Comparison of ENCODE assay signal across 10 mouse cellular contexts in the genomic region with DNA sequence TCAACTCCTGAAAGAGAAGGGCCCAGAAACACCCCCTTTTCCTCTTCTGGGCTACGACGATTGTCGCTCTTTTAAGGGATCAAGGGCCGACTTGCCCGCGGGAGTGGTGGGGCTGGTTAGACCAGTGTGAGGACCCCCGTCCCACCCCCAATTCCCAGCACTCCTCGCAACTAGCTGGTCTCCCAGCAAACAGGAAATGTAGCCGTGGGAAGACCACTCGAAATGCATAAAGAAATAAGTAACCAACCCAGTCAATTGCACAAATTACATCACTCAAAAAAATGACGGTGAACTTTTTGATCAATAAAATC. TPM values are rescaled to one million over a fixed set of nuclear protein-coding genes. Genes with fewer than 3 reads are reported as not detected.
A peak's percentile ranks its signal among the peaks of the same experiment; 100 is the strongest.
DNase-seq lines count a peak whose midpoint lies in the region; ATAC-seq and TF ChIP-seq lines count a peak whose summit lies in the region.
"Had no signal": no experiment of that assay in that cellular context is flagged by ENCODE, and none has a peak within 500 bp of the region (broad histone marks: within the 10 kb centered on the region; RNA-seq: fewer than 3 reads in every experiment).

No protein-coding gene starts in this region.

- under 1% methylated on average over 11 of the region's 11 CpGs for WGBS in heart, embryonic 14.5 days
- WGBS in neural tube, embryonic 11.5 days = 0% methylated on average over 11 of the region's 11 CpGs
- under 1% methylated on average over 11 of the region's 11 CpGs for WGBS in limb, embryonic 14.5 days

- H3K27ac ChIP-seq in heart, embryonic 14.5 days (replicated peaks in 1 of 2; ENCODE audit: control insufficient read depth in 1 of 2, insufficient read depth in 1 of 2, low read depth in 2 of 2, low read length in 2 of 2) = no peak overlapping the region
- H3K27ac ChIP-seq in neural tube, embryonic 11.5 days (ENCODE audit: low read depth, low read length) = no peak overlapping the region
- H3K27ac ChIP-seq in limb, embryonic 14.5 days (replicated peaks; ENCODE audit: low read depth, low read length) = no peak overlapping the region
- H3K27ac ChIP-seq: layer of hippocampus, adult 2 months had no signal

- ATAC-seq in heart, embryonic 14.5 days (ENCODE audit: insufficient number of reproducible peaks, insufficient read depth, low FRiP score, low read depth) = no peak
- ATAC-seq in neural tube, embryonic 11.5 days (ENCODE audit: insufficient read depth, low FRiP score, low TSS enrichment) = peak; percentile 24
- no peak for ATAC-seq in limb, embryonic 14.5 days (ENCODE audit: low FRiP score, low read depth)

- TF ChIP-seq POLR2A in limb, embryonic 14.5 days (IDR thresholded peaks at IDR 0.05; ENCODE audit: borderline replicate concordance, extremely low read depth, insufficient read depth, insufficient read length) = no peak

- H3K4me1 ChIP-seq in heart, embryonic 14.5 days (ENCODE audit: control insufficient read depth in 2 of 2, insufficient read depth in 2 of 2, low read length in 2 of 2) = peaks cover 6 to 7% of the 10 kb centered on the region in 2 experiments
- H3K4me1 ChIP-seq in neural tube, embryonic 11.5 days (ENCODE audit: control insufficient read depth, insufficient read depth, low read length) = peaks cover 3% of the 10 kb centered on the region; the same call in 1 of the 2 replicates
- 0 out of 2 replicates have a peak, but pooled peaks cover 6% of the 10 kb centered on the region for H3K4me1 ChIP-seq in limb, embryonic 14.5 days (ENCODE audit: control insufficient read depth, insufficient read depth, low read length)

- no peak for DNase-seq in heart, postnatal 25 days (ENCODE audit: low spot score)
- DNase-seq in neural tube, embryonic 11.5 days (ENCODE audit: low spot score) = no peak
- no peak for DNase-seq in neural tube, embryonic 10.5 days (ENCODE audit: extremely low spot score, low spot score)
- no peak for DNase-seq in limb, embryonic 14.5 days (ENCODE audit: low spot score)
- no peak for DNase-seq in cerebellum, adult 18-20 months
- DNase-seq in yolk sac, embryonic 10.5 days (ENCODE audit: low spot score) = no peak
- no peak for DNase-seq in testis, postnatal 14 days (ENCODE audit: low spot score)
- DNase-seq: B cell, adult 2 months had no signal

- H3K9me3 ChIP-seq in heart, embryonic 14.5 days (ENCODE audit: control insufficient read depth, low read length) = no peaks in the 10 kb centered on the region
- H3K9me3 ChIP-seq in neural tube, embryonic 11.5 days (ENCODE audit: control insufficient read depth, low read length) = no peaks in the 10 kb centered on the region
- H3K9me3 ChIP-seq in limb, embryonic 14.5 days (ENCODE audit: control insufficient read depth, low read length) = no peaks in the 10 kb centered on the region

- H3K36me3 ChIP-seq in heart, embryonic 14.5 days (ENCODE audit: control insufficient read depth, insufficient read depth, low read length) = no peaks in the 10 kb centered on the region
- H3K36me3 ChIP-seq in neural tube, embryonic 11.5 days (ENCODE audit: control insufficient read depth, insufficient read depth, low read length) = no peaks in the 10 kb centered on the region
- H3K36me3 ChIP-seq in limb, embryonic 14.5 days (ENCODE audit: control insufficient read depth, insufficient read depth, low read length) = no peaks in the 10 kb centered on the region

- H3K4me3 ChIP-seq in heart, embryonic 14.5 days (ENCODE audit: control insufficient read depth in 1 of 2, insufficient read depth in 1 of 2, low read depth in 1 of 2, low read length in 2 of 2) = peak overlapping the region; percentile 19 to 33
- H3K4me3 ChIP-seq in neural tube, embryonic 11.5 days (ENCODE audit: low read depth, low read length) = peak overlapping the region; percentile 15; the same call in 1 of the 2 replicates
- peak overlapping the region; percentile 14; the same call in 1 of the 2 replicates for H3K4me3 ChIP-seq in limb, embryonic 14.5 days (replicated peaks; ENCODE audit: low read length)
- H3K4me3 ChIP-seq: layer of hippocampus, adult 2 months had no signal

- H3K27me3 ChIP-seq in heart, embryonic 14.5 days (ENCODE audit: control insufficient read depth, insufficient read depth, low read length) = peaks cover 68% of the 10 kb centered on the region
- peaks cover 61% of the 10 kb centered on the region for H3K27me3 ChIP-seq in neural tube, embryonic 11.5 days (ENCODE audit: control insufficient read depth, insufficient read depth, low read length)
- H3K27me3 ChIP-seq in limb, embryonic 14.5 days (ENCODE audit: control insufficient read depth, insufficient read depth, low read length) = peaks cover 64% of the 10 kb centered on the region

- intact Hi-C loops in heart, postnatal 25 days (cut with DNase I) = no loop called here

- peak overlapping the region; percentile 56 for H3K4me2 ChIP-seq in heart, embryonic 14.5 days (ENCODE audit: low read length)
- H3K4me2 ChIP-seq in neural tube, embryonic 11.5 days (ENCODE audit: low read depth) = peak overlapping the region; percentile 36
- H3K4me2 ChIP-seq in limb, embryonic 14.5 days (replicated peaks; ENCODE audit: low read depth, low read length, severe bottlenecking) = peak overlapping the region; percentile 34

- H3K9ac ChIP-seq in heart, embryonic 14.5 days (ENCODE audit: low read length) = no peak overlapping the region
- no peak overlapping the region for H3K9ac ChIP-seq in neural tube, embryonic 11.5 days (ENCODE audit: low read length)
- no peak overlapping the region for H3K9ac ChIP-seq in limb, embryonic 14.5 days (ENCODE audit: low read depth, low read length, severe bottlenecking)

RNA-seq across cellular contexts. Expression of a gene that starts 15.4 kb away (rescaled TPM):
- polyA plus RNA-seq in heart, embryonic 14.5 days (2014; fragmentation: Nextera tagmentation; extraction: Ambion mirVana) = 2.3 and 5.4 TPM in 2 replicates
- total RNA-seq in heart, postnatal 25 days (2021) = under 1 TPM; 0.10 to 0.48 TPM
- polyA plus RNA-seq in neural tube, embryonic 11.5 days (2014; fragmentation: Nextera tagmentation; extraction: Ambion mirVana) = 111 and 136 TPM in 2 replicates
- 3.6 and 4.4 TPM in 2 replicates for polyA plus RNA-seq in limb, embryonic 14.5 days (2012; rRNA removed)
- 1.4 and 1.7 TPM in 2 replicates for polyA plus RNA-seq in limb, embryonic 14.5 days (2014; fragmentation: Nextera tagmentation; extraction: Ambion mirVana)
- total RNA-seq: layer of hippocampus, adult 2 months had no signal

Comparison
In these comparisons a context has a peak if more than half of its experiments do, and no peak if none do; other contexts are left out.
1. RNA of a gene that starts 15.4 kb away (polyA plus RNA-seq): 111 to 136 TPM in neural tube, embryonic 11.5 days; 2.3 to 5.4 TPM in heart, embryonic 14.5 days and 1.4 to 4.4 TPM in limb, embryonic 14.5 days; every median in the first group is over 10 times any median in the second.
2. Peak in every context shown above with its lines, with median percentiles within 50 percentile points of each other: H3K4me2 ChIP-seq and H3K4me3 ChIP-seq.